Mouse (Mus musculus): ENCODE measurements at regions not wholly inside any gene's neighbourhood (a gene's known extent, or its start where the extent isn't known, plus 50 kb on each side); places are given as distances from the start of the nearest gene placed in this dataset.

- WGBS: 46% methylated on average over 5 of the region's 5 CpGs
- Histone ChIP-seq H3K4me2 (no peak overlapping the region), H3K4me3 (ENCODE audit: low read depth, low read length) (no peak overlapping the region), H3K36me3 (ENCODE audit: insufficient read depth) (no peaks in the 10 kb centered on the region), H3K9me3 (ENCODE audit: low read depth, low read length) (no peaks in the 10 kb centered on the region), H3K27ac (ENCODE audit: low read depth) (no peak overlapping the region), H3K27me3 (ENCODE audit: insufficient read depth, low read length) (no peaks in the 10 kb centered on the region), H3K4me1 (ENCODE audit: insufficient read depth) (0 out of 2 replicates have a peak, but pooled peaks cover 4% of the 10 kb centered on the region), H3K9ac (no peak overlapping the region)
- no peak for DNase-seq
- no peak for ATAC-seq (ENCODE audit: insufficient read depth)
- TF ChIP-seq CTCF (IDR thresholded peaks at IDR 0.05; ENCODE audit: low read depth): no peak
These were observed 187.0 kb upstream of the Arglu1 start for GRCm38 (mm10) chr8:8877286-8877685.

- 63% methylated on average over 9 of the region's 9 CpGs for WGBS
- Histone ChIP-seq H3K4me1 (ENCODE audit: insufficient read depth) (0 out of 2 replicates have a peak, but pooled peaks cover 4% of the 10 kb centered on the region), H3K9ac (no peak overlapping the region), H3K4me3 (ENCODE audit: low read depth, low read length) (no peak overlapping the region), H3K9me3 (ENCODE audit: low read depth, low read length) (no peaks in the 10 kb centered on the region), H3K27ac (ENCODE audit: low read depth) (no peak overlapping the region), H3K27me3 (ENCODE audit: insufficient read depth, low read length) (no peaks in the 10 kb centered on the region), H3K4me2 (no peak overlapping the region), H3K36me3 (ENCODE audit: insufficient read depth) (no peaks in the 10 kb centered on the region)
- no peak for ATAC-seq (ENCODE audit: insufficient read depth)
- DNase-seq: no peak
- no peak for TF ChIP-seq CTCF (IDR thresholded peaks at IDR 0.05; ENCODE audit: low read depth)
These were observed 186.6 kb upstream of the Arglu1 start for GRCm38 (mm10) chr8:8876879-8877278.

- Histone ChIP-seq H3K27me3 (ENCODE audit: insufficient read depth, low read length) (no peaks in the 10 kb centered on the region), H3K4me2 (no peak overlapping the region), H3K9me3 (ENCODE audit: low read depth, low read length) (no peaks in the 10 kb centered on the region), H3K27ac (ENCODE audit: low read depth) (no peak overlapping the region), H3K9ac (no peak overlapping the region), H3K4me3 (ENCODE audit: low read depth, low read length) (no peak overlapping the region), H3K4me1 (ENCODE audit: insufficient read depth) (0 out of 2 replicates have a peak, but pooled peaks cover 4% of the 10 kb centered on the region), H3K36me3 (ENCODE audit: insufficient read depth) (no peaks in the 10 kb centered on the region)
- no peak for TF ChIP-seq CTCF (IDR thresholded peaks at IDR 0.05; ENCODE audit: low read depth)
- 86% methylated on average over 6 of the region's 6 CpGs for WGBS
- no peak for DNase-seq
- ATAC-seq (ENCODE audit: insufficient read depth): no peak
These were observed 186.1 kb upstream of the Arglu1 start for GRCm38 (mm10) chr8:8876469-8876868.

- Histone ChIP-seq H3K36me3 (ENCODE audit: insufficient read depth) (no peaks in the 10 kb centered on the region), H3K9me3 (ENCODE audit: low read depth, low read length) (no peaks in the 10 kb centered on the region), H3K27me3 (ENCODE audit: insufficient read depth, low read length) (no peaks in the 10 kb centered on the region), H3K4me1 (ENCODE audit: insufficient read depth) (peaks cover 7% of the 10 kb centered on the region; the same call in 1 of the 2 replicates), H3K4me3 (ENCODE audit: low read depth, low read length) (no peak overlapping the region), H3K9ac (no peak overlapping the region), H3K4me2 (no peak overlapping the region), H3K27ac (ENCODE audit: low read depth) (no peak overlapping the region)
- ATAC-seq (ENCODE audit: insufficient read depth) (no peak), DNase-seq (no peak)
- no peak for TF ChIP-seq CTCF (IDR thresholded peaks at IDR 0.05; ENCODE audit: low read depth)
- 77% methylated on average over 3 of the region's 3 CpGs for WGBS
These were observed 181.6 kb upstream of the Arglu1 start for GRCm38 (mm10) chr8:8871938-8872337.

DNA sequence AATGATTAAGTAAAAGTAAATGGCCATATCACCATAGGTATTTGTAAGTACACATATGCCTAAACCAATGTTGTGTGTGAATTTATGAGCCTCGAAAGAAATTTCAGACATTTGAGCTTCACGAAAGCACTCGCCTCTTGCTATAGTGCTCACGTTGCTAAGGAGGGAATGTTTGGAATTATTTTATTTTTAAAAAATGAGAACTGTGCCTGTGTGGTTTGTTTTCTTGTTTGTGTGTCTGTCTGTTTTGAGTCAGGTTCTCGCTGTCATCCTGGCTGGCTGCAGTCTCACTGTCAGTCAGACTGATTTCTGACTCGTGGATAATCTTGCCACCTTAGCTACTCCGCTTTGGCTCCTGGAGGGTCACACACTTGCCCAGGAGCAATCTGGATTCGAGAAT is 180.7 kb upstream of the Arglu1 start:
- ATAC-seq (ENCODE audit: insufficient read depth): no peak
- H3K4me1 ChIP-seq (ENCODE audit: insufficient read depth): peaks cover 5% of the 10 kb centered on the region; the same call in 1 of the 2 replicates
- no peak for DNase-seq
- TF ChIP-seq CTCF (IDR thresholded peaks at IDR 0.05; ENCODE audit: low read depth): no peak
- WGBS: 67% methylated on average over 8 of the region's 8 CpGs
- H3K4me3 ChIP-seq (ENCODE audit: low read depth, low read length): no peak overlapping the region
- no peak overlapping the region for H3K4me2 ChIP-seq
- no peak overlapping the region for H3K27ac ChIP-seq (ENCODE audit: low read depth)
- no peaks in the 10 kb centered on the region for H3K27me3 ChIP-seq (ENCODE audit: insufficient read depth, low read length)
- no peaks in the 10 kb centered on the region for H3K36me3 ChIP-seq (ENCODE audit: insufficient read depth)
- H3K9me3 ChIP-seq (ENCODE audit: low read depth, low read length): no peaks in the 10 kb centered on the region
- no peak overlapping the region for H3K9ac ChIP-seq

DNA sequence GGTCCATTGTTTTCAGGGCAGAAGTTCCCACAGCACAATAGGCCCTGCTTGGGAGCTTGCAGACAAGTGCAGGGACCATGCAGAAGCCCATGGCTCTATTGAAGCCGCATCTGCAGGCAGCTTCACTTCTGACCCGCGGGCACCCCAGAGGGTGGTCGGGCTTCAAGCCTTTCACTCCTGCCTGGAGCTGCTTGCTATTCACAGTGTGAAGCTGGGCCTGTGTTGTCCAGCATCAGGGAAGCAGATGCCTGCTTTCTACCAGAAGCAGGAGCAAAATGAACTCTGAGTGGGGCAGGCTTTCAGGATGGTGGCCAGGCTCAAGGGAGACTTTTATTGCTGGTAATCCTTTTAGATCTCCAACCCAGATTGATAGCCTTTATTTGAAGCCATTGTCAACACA is 180.2 kb upstream of the Arglu1 start:
- no peak overlapping the region for H3K4me3 ChIP-seq (ENCODE audit: low read depth, low read length)
- peaks cover 5% of the 10 kb centered on the region; the same call in 1 of the 2 replicates for H3K4me1 ChIP-seq (ENCODE audit: insufficient read depth)
- no peak overlapping the region for H3K9ac ChIP-seq
- no peaks in the 10 kb centered on the region for H3K27me3 ChIP-seq (ENCODE audit: insufficient read depth, low read length)
- 25% methylated on average over 4 of the region's 4 CpGs for WGBS
- H3K27ac ChIP-seq (ENCODE audit: low read depth): no peak overlapping the region
- no peak overlapping the region for H3K4me2 ChIP-seq
- DNase-seq: no peak
- TF ChIP-seq CTCF (IDR thresholded peaks at IDR 0.05; ENCODE audit: low read depth): no peak
- no peaks in the 10 kb centered on the region for H3K9me3 ChIP-seq (ENCODE audit: low read depth, low read length)
- H3K36me3 ChIP-seq (ENCODE audit: insufficient read depth): no peaks in the 10 kb centered on the region
- no peak for ATAC-seq (ENCODE audit: insufficient read depth)

DNA sequence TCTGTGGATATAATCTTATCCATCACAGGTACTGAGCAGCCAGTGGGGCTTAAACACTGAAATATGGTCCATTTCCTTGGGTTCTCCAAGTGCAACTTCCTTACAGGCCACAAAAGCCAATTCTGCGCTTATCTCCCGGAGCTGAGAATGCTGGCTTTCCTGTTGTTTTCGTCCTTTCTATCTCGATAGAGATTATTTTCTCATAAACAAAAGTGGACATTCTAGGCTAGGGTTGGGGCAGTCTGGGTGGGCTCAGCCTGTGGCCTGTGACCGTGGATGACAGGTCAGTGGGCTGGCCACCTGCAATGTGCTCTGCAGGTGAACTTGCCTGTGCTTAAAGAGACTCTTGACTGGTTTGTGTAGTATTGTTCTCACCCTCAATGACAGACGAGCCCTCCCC is 179.0 kb upstream of the Arglu1 start:
- 45% methylated on average over 6 of the region's 6 CpGs for WGBS
- Histone ChIP-seq H3K36me3 (ENCODE audit: insufficient read depth) (no peaks in the 10 kb centered on the region), H3K9ac (no peak overlapping the region), H3K9me3 (ENCODE audit: low read depth, low read length) (no peaks in the 10 kb centered on the region), H3K27ac (ENCODE audit: low read depth) (no peak overlapping the region), H3K4me3 (ENCODE audit: low read depth, low read length) (no peak overlapping the region), H3K4me1 (ENCODE audit: insufficient read depth) (peaks cover 5% of the 10 kb centered on the region; the same call in 1 of the 2 replicates), H3K27me3 (ENCODE audit: insufficient read depth, low read length) (no peaks in the 10 kb centered on the region), H3K4me2 (no peak overlapping the region)
- TF ChIP-seq CTCF (IDR thresholded peaks at IDR 0.05; ENCODE audit: low read depth): no peak
- DNase-seq (no peak), ATAC-seq (ENCODE audit: insufficient read depth) (no peak)

DNA sequence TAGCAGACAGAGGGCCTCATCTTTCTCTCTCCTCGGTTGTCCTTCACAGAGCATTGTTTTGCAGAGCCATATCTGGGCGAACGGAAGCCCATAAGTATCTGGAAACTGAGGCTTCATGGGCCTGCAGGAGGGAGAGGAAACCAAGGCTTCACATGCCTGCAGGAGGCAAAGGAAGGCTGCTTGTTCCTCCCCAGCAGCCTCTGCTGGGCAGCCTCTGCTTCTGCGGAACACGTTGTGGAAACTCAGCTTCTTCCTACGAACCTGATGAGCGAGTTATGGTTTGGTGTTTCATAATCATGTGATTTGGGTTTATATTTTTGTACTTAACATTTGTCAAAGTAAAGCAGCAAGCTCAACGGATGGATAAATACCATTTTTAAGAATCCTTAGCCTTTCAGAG is 177.6 kb upstream of the Arglu1 start:
- no peak overlapping the region for H3K9ac ChIP-seq
- no peak overlapping the region for H3K27ac ChIP-seq (ENCODE audit: low read depth)
- peak; percentile 31 for DNase-seq
- H3K4me1 ChIP-seq (ENCODE audit: insufficient read depth): peaks cover 5% of the 10 kb centered on the region; the same call in 1 of the 2 replicates
- 0 out of 2 replicates have a peak, but pooled peaks have one; percentile 21 for TF ChIP-seq CTCF (IDR thresholded peaks at IDR 0.05; ENCODE audit: low read depth)
- no peak for ATAC-seq (ENCODE audit: insufficient read depth)
- no peak overlapping the region for H3K4me3 ChIP-seq (ENCODE audit: low read depth, low read length)
- H3K9me3 ChIP-seq (ENCODE audit: low read depth, low read length): no peaks in the 10 kb centered on the region
- no peaks in the 10 kb centered on the region for H3K27me3 ChIP-seq (ENCODE audit: insufficient read depth, low read length)
- no peaks in the 10 kb centered on the region for H3K36me3 ChIP-seq (ENCODE audit: insufficient read depth)
- 54% methylated on average over 8 of the region's 8 CpGs for WGBS
- no peak overlapping the region for H3K4me2 ChIP-seq
